Mouse (Mus musculus) mesoderm, embryonic 11.5 days (tissue): ENCODE results near the gene Tti1.

Source experiments
- DNase-seq: peaks from one replicate; pipeline ENCODE4 v3.0.0-alpha.2; 2012; ENCODE audit warnings: low read depth, low spot score

Gene Tti1

GRCm38 (mm10) chr2:157974604-157975501 lies 53.4 kb downstream of the Tti1 start:
- DNase-seq: peak; percentile 41

DNA sequence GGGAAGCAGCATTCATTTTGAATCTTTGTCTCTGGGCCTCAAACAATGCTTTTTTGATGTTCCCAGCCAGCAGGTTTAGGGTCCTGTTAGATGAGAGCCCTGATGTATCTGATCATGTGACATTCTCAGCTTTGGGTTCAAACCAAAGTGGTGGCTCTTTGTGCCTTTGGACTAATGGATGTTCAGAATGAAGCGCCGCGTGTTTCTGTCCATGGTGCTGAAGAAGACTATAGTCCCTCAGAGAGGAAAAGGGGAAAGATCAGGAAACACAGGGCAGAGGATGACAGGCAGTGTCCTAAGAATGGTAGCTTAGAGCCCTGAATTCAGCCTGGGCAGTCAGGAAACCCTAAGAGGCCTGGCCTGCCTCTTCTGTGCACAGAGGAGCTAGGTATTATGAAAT lies 57.6 kb downstream of the Tti1 start:
- peak; percentile 86 for DNase-seq

GRCm38 (mm10) chr2:157970124-157970523 lies 58.1 kb downstream of the Tti1 start:
- no peak for DNase-seq

GRCm38 (mm10) chr2:157967856-157968255 lies 60.4 kb downstream of the Tti1 start:
- no peak for DNase-seq

DNA sequence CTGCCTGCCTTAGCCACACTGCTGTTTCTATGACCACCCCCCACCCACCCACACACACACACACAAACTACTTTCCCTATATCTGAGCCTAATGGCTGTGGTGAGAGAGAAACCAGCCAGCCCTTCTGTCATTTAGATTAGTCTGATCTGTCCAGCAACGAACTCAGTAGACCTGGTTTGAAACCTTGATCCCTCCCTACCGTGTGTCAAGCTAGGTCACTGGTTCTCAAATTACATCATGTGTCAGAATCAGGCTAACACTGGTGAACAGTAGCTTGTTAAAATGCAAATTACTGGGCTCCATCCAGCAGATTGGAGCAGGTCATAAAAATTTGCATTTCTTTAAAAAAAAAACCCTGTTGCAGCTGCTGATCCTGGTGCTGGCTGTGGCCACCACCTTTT lies 70.5 kb downstream of the Tti1 start:
- peak; percentile 34 for DNase-seq

DNA sequence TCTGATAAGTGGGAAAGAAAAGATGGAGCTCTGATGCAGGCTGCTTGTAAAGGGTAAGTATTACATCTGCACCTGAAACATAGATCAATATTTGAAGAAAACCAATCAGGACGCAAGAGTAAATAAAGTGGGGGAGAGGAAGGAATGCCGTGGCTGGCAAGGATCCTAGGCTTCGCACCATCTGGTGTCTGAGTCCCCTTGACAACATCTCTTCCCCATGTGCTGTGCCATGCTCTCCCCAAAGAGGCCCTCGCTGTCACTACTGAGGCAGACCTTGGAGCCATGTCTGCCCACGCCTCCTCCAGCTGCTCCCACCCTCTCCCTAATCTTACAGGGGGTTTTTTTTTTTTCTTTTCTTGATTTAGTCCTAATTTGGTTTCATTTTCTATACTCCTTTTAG lies 74.3 kb downstream of the Tti1 start:
- no peak for DNase-seq

DNA sequence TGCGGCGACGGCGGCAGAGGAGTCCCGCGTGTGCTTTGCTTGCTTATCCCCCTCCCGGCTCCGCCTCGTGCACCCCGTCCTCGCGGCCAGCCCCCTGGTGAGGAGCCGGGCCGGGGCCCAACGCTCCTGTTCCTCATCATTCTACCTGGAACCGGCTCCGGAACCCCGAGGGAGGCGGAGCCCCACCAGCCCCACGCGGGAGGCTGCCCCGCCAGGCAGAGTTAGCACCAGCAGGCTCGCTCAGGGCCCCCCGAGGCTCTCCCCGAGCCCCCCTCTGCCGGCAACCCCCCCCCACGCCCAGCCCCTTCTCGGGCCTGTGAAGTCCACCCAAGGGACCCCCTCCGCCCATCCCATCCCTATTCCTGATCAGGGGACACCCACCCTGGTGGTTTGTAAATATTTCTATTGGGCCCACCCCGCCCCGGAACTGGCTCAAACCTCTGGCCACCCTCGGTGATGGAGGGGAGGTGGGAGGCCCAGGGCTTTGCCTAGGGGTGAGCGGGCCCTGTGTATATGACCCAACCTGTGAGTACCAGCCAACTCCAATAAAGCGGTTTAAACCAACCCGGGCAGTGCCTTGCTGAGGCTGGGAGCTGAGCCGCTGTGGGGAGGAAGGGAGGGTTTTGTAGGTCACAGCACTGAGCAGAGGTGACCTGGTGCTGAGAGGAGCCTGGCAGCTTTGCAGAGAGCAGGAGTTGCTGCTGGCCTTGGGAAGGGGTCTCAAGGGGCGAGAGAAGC lies 83.9 kb downstream of the Tti1 start:
- DNase-seq: no peak

DNA sequence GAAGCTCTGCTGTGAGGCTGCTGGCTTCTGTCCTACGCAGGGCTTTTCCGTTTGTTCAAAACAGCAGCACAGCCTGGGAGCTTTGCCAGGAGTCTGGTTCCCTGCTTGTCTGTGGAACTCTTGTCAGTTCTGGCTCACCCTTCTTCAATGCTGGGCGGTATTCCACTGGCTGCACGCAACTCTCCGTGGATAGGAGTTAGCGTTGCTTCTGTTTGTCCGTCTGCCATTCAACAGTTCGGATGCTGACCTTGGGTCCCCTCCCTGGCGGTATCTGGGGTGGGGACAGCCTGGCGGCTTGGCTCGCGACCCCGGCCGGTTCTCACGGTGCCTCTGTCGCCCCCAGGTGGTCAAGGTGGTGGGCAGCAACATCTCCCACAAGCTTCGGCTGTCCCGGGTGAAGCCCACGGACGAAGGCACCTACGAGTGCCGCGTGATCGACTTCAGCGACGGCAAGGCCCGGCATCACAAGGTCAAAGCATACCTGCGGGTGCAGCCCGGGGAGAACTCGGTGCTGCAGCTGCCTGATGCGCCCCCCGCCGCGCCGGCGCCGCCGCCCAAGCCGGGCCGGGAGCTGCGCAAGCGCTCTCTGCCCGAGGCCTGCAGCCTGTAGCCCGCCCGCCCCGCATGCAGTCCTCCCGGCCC lies 84.6 kb downstream of the Tti1 start:
- peak; percentile 76 for DNase-seq

DNA sequence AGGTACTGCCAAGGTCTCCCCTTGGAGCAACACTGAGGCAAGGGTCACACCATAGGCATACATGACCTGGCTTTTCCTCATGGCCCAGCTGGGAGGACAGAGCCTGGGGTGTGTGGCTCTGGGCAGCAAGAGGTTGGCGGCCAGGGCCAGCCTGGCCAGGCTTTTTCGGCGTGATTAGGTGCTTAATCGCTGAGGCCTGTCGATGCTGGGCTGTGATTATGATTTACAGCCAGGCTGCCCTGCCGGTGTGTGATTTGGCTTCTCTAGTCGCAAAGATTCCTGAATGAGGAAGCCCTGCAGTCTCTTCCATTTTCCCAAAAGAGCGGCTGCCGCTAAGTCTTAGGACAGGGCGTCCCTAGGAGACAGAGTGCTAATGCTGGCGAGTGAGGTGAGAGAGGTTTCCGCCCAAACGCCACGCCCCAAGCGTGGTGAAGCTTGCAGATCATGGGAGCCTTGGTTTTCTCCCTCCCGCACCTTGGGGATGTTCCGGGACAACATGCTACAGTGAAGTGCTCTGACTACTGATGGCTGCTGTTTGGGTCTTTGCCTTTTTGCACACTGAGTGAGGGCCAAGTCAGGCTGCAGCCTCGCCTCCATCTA lies 87.5 kb downstream of the Tti1 start:
- no peak for DNase-seq

DNA sequence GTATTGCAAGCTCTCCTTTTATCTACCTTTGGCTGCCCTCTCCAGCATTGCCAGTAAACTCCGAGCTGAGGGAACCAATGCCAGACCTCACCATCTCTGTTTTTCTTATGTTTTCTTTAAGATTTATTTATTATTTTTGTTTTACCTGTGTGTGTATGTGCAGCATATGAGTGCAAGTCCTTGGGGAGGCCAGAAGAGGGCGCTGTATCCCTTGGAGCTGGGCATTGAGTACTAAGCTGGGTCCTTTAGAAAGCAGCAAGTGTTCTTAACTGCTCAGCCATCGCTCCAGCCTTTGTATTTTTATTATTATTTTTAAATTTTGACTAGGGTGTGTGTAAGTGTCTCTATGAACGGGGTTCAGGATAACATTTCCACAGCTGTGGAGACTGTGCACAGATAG lies 91.6 kb downstream of the Tti1 start:
- no peak for DNase-seq

- DNase-seq: no peak
Measured at GRCm38 (mm10) chr2:157935444-157936171, 92.6 kb downstream of the Tti1 start.

- no peak for DNase-seq
Measured at GRCm38 (mm10) chr2:157932655-157933054, 95.6 kb downstream of the Tti1 start.
